Mouse (Mus musculus) heart, postnatal 4 days (tissue): ENCODE data around the gene Prss50. TPM values are rescaled to one million over a fixed set of nuclear protein-coding genes. Genes with fewer than 3 reads are reported as not detected.

Experiments used
- DNase-seq: peaks from one replicate; pipeline ENCODE4 v3.0.0; 2021
- total RNA-seq, 2 experiments: library from RNA; stranded (reverse); gene quantifications; 2 replicates each; pipeline ENCODE4 v1.2.3; 2021

Gene Prss50
- total RNA-seq, 2 experiments from 2014 or later: not detected

DNA sequence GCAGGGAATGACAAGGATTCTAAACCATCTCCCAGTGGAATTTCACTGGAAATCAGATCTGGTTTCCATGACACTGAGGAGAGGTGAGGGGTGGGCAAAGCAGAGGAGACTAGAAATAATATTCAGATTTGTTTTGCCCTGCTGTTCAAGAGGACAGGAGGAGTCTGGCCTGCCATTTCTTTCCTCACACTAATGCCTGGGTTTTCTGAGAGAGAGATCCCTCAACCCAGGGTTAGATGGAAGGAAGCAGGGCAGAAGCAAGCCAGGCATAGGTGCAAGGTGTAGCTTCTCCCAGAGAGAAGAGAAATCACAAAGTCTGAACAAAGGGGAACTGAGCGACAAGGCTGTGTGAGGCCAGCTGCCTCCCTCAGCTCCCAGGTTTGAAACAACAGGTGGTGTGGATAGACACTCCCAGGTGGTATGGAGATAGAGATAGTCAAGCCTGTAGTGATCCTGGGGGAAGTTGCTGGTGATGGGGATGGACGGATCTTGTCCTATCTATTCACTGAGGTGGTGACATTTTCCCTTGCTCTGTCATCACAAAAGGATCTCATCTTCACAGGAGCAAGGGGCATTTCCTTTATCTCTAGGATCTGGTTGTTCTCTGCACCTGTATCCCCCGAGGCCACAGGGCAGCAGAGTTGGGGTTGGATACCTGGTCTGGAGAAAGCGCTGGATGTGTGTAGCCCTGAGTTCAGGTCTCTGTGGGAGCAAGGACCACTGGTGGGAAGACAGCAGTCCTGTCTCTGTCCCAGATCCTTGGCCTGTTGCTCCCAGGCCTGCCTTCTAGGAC is 50.3 kb downstream of the Prss50 start:
- DNase-seq: no peak

DNA sequence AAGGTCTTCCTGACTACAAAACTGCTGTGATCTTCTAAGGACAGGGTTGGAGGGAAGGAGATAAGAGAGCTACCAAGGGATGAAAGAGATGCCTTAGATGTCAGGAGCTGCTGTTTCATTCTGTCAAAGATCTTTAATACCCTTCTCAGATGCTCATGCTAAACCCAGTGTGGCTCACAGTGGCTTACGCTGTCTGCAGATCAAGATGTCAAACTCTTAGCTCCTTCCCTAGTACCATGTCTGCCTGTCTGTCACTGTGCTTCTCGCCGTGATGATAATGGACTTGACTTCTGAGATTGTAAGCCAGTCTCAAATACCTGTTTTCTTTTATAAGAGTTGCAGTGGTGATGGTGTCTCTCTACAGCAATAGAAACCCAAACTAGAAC is 50.9 kb downstream of the Prss50 start:
- no peak for DNase-seq

DNA sequence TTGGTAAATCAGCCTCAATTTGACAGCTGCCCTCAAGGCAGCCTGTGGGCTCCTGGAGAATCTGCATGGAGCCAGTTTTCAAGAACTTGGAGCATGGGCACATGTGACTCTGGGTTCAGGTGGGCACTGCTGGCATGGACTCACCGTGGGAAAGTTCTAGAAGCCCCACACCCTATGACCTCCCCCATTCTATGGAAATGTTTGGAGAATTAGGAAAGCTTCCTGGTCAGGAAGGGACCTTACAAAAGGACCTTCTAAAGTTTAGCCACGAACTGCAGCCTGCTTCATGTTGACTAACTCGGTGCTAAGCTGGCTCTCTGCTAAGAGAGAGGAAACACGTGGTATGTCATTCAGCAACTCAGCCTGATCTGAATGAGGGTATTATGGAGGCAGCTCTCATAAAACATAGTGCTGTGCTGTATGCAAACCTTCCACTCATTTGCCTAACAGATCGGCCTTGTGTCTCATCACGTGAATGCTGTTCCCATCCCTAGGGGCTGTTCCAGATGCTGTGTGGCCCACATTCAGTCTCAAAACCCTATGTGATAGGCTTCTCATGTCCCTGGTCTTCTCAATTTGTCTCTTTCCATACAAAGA is 51.7 kb downstream of the Prss50 start:
- no peak for DNase-seq

Other genes with a start within 250 kb of the Prss50 start
- gene Nradd, start 233.5 kb upstream of the Prss50 start, total RNA-seq: 1 to 10 TPM; 4.2 to 4.6 TPM
- 1 to 10 TPM; 7.4 to 8.6 TPM for gene Nbeal2, start 203.8 kb upstream of the Prss50 start, total RNA-seq
- gene Ccdc12, start 201.5 kb upstream of the Prss50 start, total RNA-seq: 10 to 100 TPM; 79.8 to 88.6 TPM
- 1,000 to 10,000 TPM; 8,328 to 9,816 TPM for gene Myl3, start 116.1 kb upstream of the Prss50 start, total RNA-seq
- 10 to 100 TPM; 16.4 to 19.3 TPM for gene Pth1r, start 110.8 kb upstream of the Prss50 start, total RNA-seq
- gene Prss42, start 59.8 kb upstream of the Prss50 start, total RNA-seq: not detected
- gene Prss44, start 44.0 kb upstream of the Prss50 start, total RNA-seq: not detected
- not detected for gene Prss43, start 31.3 kb upstream of the Prss50 start, total RNA-seq
- under 1 TPM in 1 of 2 experiments, not detected in 1; 0.45 TPM for gene Prss45, start 23.4 kb upstream of the Prss50 start, total RNA-seq
- gene Prss46, start 13.5 kb upstream of the Prss50 start, total RNA-seq: not detected
- 10 to 100 TPM; 14.4 to 16.3 TPM for gene Als2cl, start 21.9 kb downstream of the Prss50 start, total RNA-seq
- under 1 TPM; 0.43 to 0.45 TPM for gene Tmie, start 22.1 kb downstream of the Prss50 start, total RNA-seq
- gene Fam240a, start 58.9 kb downstream of the Prss50 start, total RNA-seq: not detected
- gene Tdgf1, start 88.2 kb downstream of the Prss50 start, total RNA-seq: not detected
- gene Lrrc2, start 93.6 kb downstream of the Prss50 start, total RNA-seq: 10 to 100 TPM; 15.4 to 16.6 TPM
- gene Rtp3, start 132.6 kb downstream of the Prss50 start, total RNA-seq: 1 to 10 TPM; 1.6 to 1.7 TPM
- gene Ltf, start 161.3 kb downstream of the Prss50 start, total RNA-seq: 1 to 10 TPM; 2.7 to 3.3 TPM
- gene Ccrl2, start 199.6 kb downstream of the Prss50 start, total RNA-seq: 1 to 10 TPM; 5.4 to 6.7 TPM